Mouse (Mus musculus): ENCODE results near the gene Cacna2d4.

DNA sequence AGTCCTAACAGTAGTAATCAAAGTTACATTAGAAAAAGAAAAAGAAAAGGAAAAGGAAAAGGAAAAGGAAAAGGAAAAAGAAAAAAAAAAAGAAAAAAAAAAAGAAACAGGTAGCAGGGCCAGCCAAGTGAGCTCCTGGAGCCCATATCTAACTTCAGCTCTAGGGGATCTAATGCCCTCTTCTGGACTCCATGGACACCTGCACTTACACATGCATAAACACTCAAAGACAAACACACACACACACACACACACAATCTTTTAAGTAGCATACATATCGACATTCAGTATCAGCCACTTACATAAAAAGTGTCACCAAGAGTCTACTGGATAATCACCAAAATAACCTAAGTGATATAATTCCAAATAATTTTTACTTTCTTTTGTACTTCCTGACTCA, 149.3 kb downstream of the Cacna2d4 start:
- TF ChIP-seq CTCF (IDR thresholded peaks at IDR 0.05; ENCODE audit: low read depth, low read length), result no peak
- TF ChIP-seq POLR2A (IDR thresholded peaks at IDR 0.05; ENCODE audit: extremely low read depth, insufficient read depth, low read length), result no peak

Measured in liver, adult 2 months (tissue).